Mouse (Mus musculus): ENCODE data around the gene Cd300lf.

Cd300lf gene

GRCm38 (mm10) chr11:115108176-115108575 is 25.6 kb downstream of the Cd300lf start:
- in situ Hi-C loops (cut with MboI, MseI), result no loop called here

- in situ Hi-C loops (cut with MboI, MseI), result no loop called here
Measured at GRCm38 (mm10) chr11:115107403-115107916, 26.3 kb downstream of the Cd300lf start.

- in situ Hi-C loops (cut with MboI, MseI), result no loop called here
Measured at GRCm38 (mm10) chr11:115106638-115107037, 27.2 kb downstream of the Cd300lf start.

GRCm38 (mm10) chr11:115104769-115105563 is 28.8 kb downstream of the Cd300lf start:
- in situ Hi-C loops (cut with MboI, MseI), result no loop called here

GRCm38 (mm10) chr11:115103470-115104413 is 30.1 kb downstream of the Cd300lf start:
- in situ Hi-C loops (cut with MboI, MseI), result no loop called here

GRCm38 (mm10) chr11:115102116-115102515 is 31.7 kb downstream of the Cd300lf start:
- in situ Hi-C loops (cut with MboI, MseI), result no loop called here

- in situ Hi-C loops (cut with MboI, MseI), result no loop called here
Measured at GRCm38 (mm10) chr11:115101615-115102051, 32.2 kb downstream of the Cd300lf start.

GRCm38 (mm10) chr11:115100741-115101140 is 33.1 kb downstream of the Cd300lf start:
- in situ Hi-C loops (cut with MboI, MseI), result no loop called here

- in situ Hi-C loops (cut with MboI, MseI), result no loop called here
Measured at GRCm38 (mm10) chr11:115100032-115100621, 33.7 kb downstream of the Cd300lf start.

GRCm38 (mm10) chr11:115099241-115099840 is 34.5 kb downstream of the Cd300lf start:
- in situ Hi-C loops (cut with MboI, MseI), result no loop called here

GRCm38 (mm10) chr11:115098203-115098932 is 35.4 kb downstream of the Cd300lf start:
- in situ Hi-C loops (cut with MboI, MseI), result no loop called here

- in situ Hi-C loops (cut with MboI, MseI), result loop anchor here (5.0 kb wide), 1 partner anchor 60 kb away; no protein-coding TSS in a partner anchor
Measured at GRCm38 (mm10) chr11:115092140-115092539, 41.7 kb downstream of the Cd300lf start.

- in situ Hi-C loops (cut with MboI, MseI), result loop anchor here (5.0 kb wide), 1 partner anchor 61 kb away; no protein-coding TSS in a partner anchor
Measured at GRCm38 (mm10) chr11:115091362-115091901, 42.4 kb downstream of the Cd300lf start, which contains the start of gene Rab37. Gene Rab37 (plus strand): TSS chr11:115091431.

GRCm38 (mm10) chr11:115089853-115090252 is 43.9 kb downstream of the Cd300lf start:
- in situ Hi-C loops (cut with MboI, MseI), result loop anchor here (5.0 kb wide), 1 partner anchor 62 kb away; no protein-coding TSS in a partner anchor

- in situ Hi-C loops (cut with MboI, MseI), result no loop called here
Measured at GRCm38 (mm10) chr11:115086213-115086612, 47.6 kb downstream of the Cd300lf start.

GRCm38 (mm10) chr11:115085064-115085463 is 48.7 kb downstream of the Cd300lf start:
- in situ Hi-C loops (cut with MboI, MseI), result no loop called here

- in situ Hi-C loops (cut with MboI, MseI), result no loop called here
Measured at GRCm38 (mm10) chr11:115084595-115084994, 49.2 kb downstream of the Cd300lf start.

- in situ Hi-C loops (cut with MboI, MseI), result no loop called here
Measured at GRCm38 (mm10) chr11:115083376-115084139, 50.2 kb downstream of the Cd300lf start.

- in situ Hi-C loops (cut with MboI, MseI), result no loop called here
Measured at GRCm38 (mm10) chr11:115082196-115082595, 51.6 kb downstream of the Cd300lf start.
